ENCODE assay signal across 9 mouse cellular contexts in the genomic region with DNA sequence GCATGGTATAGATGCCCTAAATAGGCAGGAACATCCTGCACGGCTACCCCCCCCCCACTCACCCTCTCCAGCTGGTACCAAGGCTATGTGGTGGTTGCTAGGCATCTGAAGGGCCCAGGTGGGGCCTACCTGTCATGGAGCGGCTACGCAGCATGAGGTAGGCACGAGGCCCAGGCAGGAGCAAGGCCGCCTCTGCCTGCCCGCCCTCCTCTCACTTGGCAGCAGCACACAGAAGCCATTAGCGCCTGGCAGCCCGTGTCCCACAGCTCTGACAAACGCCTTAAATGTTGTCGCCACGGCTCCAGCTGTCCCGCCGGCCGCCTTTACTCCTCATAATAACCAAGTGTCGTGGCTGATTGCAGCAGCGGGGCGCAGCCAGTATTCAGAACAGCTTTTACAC. TPM values are rescaled to one million over a fixed set of nuclear protein-coding genes. Genes with fewer than 3 reads are reported as not detected.
A peak's percentile ranks its signal among the peaks of the same experiment; 100 is the strongest.
DNase-seq lines count a peak whose midpoint lies in the region; ATAC-seq lines count a peak whose summit lies in the region.
"Had no signal": no experiment of that assay in that cellular context is flagged by ENCODE, and none has a peak within 500 bp of the region (broad histone marks: within the 10 kb centered on the region; RNA-seq: fewer than 3 reads in every experiment).

No protein-coding gene starts in this region.

- intact Hi-C loops in left cerebral cortex, postnatal 14 days (cut with DNase I), result no loop called here

- no peak overlapping the region for H3K9ac ChIP-seq in midbrain, embryonic 12.5 days (replicated peaks)
- H3K9ac ChIP-seq in midbrain, embryonic 11.5 days (ENCODE audit: low read length), result no peak overlapping the region

- 74% methylated on average over 17 of the region's 17 CpGs for WGBS in midbrain, embryonic 12.5 days
- 81% methylated on average over 17 of the region's 17 CpGs for WGBS in midbrain, embryonic 11.5 days

- DNase-seq in midbrain, embryonic 11.5 days (ENCODE audit: low spot score, missing footprints), result no peak
- DNase-seq in frontal cortex, postnatal 36 days (ENCODE audit: low spot score in 2 of 2), result peak; percentile 14 to 21
- peak; percentile 55 to 81 for DNase-seq in left cerebral cortex, postnatal 14 days (ENCODE audit: low spot score in 2 of 2)
- DNase-seq in telencephalon, adult 2 months (ENCODE audit: low read depth, low spot score), result peak; percentile 40
- DNase-seq in yolk sac, embryonic 10.5 days (ENCODE audit: low spot score), result no peak
- no peak for DNase-seq in liver
- DNase-seq: thymus, adult 2 months had no signal

- peak; percentile 35; the same call in 1 of the 2 replicates for ATAC-seq in midbrain, embryonic 12.5 days (ENCODE audit: low FRiP score, low read depth)
- ATAC-seq in midbrain, embryonic 11.5 days (ENCODE audit: low FRiP score), result no peak
- ATAC-seq in megakaryocyte, adult 5-6 weeks (ENCODE audit: poor library complexity, severe bottlenecking), result no peak

- H3K27me3 ChIP-seq in midbrain, embryonic 12.5 days, result 0 out of 2 replicates have a peak, but pooled peaks cover 5% of the 10 kb centered on the region
- H3K27me3 ChIP-seq in midbrain, embryonic 11.5 days (ENCODE audit: control insufficient read depth, insufficient read depth, low read length), result no peaks in the 10 kb centered on the region; the same call in 1 of the 2 replicates

- no peaks in the 10 kb centered on the region for H3K36me3 ChIP-seq in midbrain, embryonic 12.5 days
- H3K36me3 ChIP-seq in midbrain, embryonic 11.5 days (ENCODE audit: control insufficient read depth, insufficient read depth, low read length), result no peaks in the 10 kb centered on the region

- H3K4me2 ChIP-seq in midbrain, embryonic 12.5 days (replicated peaks), result no peak overlapping the region
- H3K4me2 ChIP-seq in midbrain, embryonic 11.5 days, result no peak overlapping the region

- no peak overlapping the region for H3K4me3 ChIP-seq in midbrain, embryonic 12.5 days
- H3K4me3 ChIP-seq in midbrain, embryonic 11.5 days (ENCODE audit: low read depth, low read length), result no peak overlapping the region

- peak overlapping the region; percentile 39 for H3K27ac ChIP-seq in midbrain, embryonic 12.5 days (replicated peaks)
- no peak overlapping the region for H3K27ac ChIP-seq in midbrain, embryonic 11.5 days (ENCODE audit: low read depth, low read length)

- no peaks in the 10 kb centered on the region for H3K9me3 ChIP-seq in midbrain, embryonic 12.5 days
- no peaks in the 10 kb centered on the region for H3K9me3 ChIP-seq in midbrain, embryonic 11.5 days (ENCODE audit: control insufficient read depth, low read length)

- peaks cover 59% of the 10 kb centered on the region for H3K4me1 ChIP-seq in midbrain, embryonic 12.5 days
- H3K4me1 ChIP-seq in midbrain, embryonic 11.5 days (ENCODE audit: control insufficient read depth, insufficient read depth, low read length), result peaks cover 28% of the 10 kb centered on the region

RNA-seq across cellular contexts. Expression of a gene that starts 49.4 kb away (rescaled TPM):
- polyA plus RNA-seq in midbrain, embryonic 12.5 days (2016; fragmentation: Nextera tagmentation; extraction: Ambion mirVana), result 43.6 TPM in 2 replicates
- polyA plus RNA-seq in midbrain, embryonic 11.5 days (2014; fragmentation: Nextera tagmentation; extraction: Ambion mirVana), result 40.9 and 44.6 TPM in 2 replicates
- 10 to 100 TPM; 33.0 to 35.3 TPM for total RNA-seq in left cerebral cortex, postnatal 14 days (2021)
- 6.8 and 9.3 TPM in 2 replicates for total RNA-seq in megakaryocyte, adult 5-6 weeks (2015)
- 14.8 and 15.2 TPM in 2 replicates for total RNA-seq in megakaryocyte, adult 5-6 weeks (2017)

RNA-seq across cellular contexts. Expression of a gene that starts 57.7 kb away (rescaled TPM):
- 19.3 and 19.4 TPM in 2 replicates for polyA plus RNA-seq in midbrain, embryonic 12.5 days (2016; fragmentation: Nextera tagmentation; extraction: Ambion mirVana)
- 18.3 and 18.9 TPM in 2 replicates for polyA plus RNA-seq in midbrain, embryonic 11.5 days (2014; fragmentation: Nextera tagmentation; extraction: Ambion mirVana)
- 10 to 100 TPM; 20.7 to 24.9 TPM for total RNA-seq in left cerebral cortex, postnatal 14 days (2021)
- 12.8 and 15.5 TPM in 2 replicates for total RNA-seq in megakaryocyte, adult 5-6 weeks (2015)
- total RNA-seq in megakaryocyte, adult 5-6 weeks (2017), result 14.2 and 21.7 TPM in 2 replicates

RNA-seq across cellular contexts. Expression of a gene that starts 57.7 kb away (rescaled TPM):
- 48.1 and 48.4 TPM in 2 replicates for polyA plus RNA-seq in midbrain, embryonic 12.5 days (2016; fragmentation: Nextera tagmentation; extraction: Ambion mirVana)
- polyA plus RNA-seq in midbrain, embryonic 11.5 days (2014; fragmentation: Nextera tagmentation; extraction: Ambion mirVana), result 39.1 and 43.3 TPM in 2 replicates
- 10 to 100 TPM; 38.4 to 39.2 TPM for total RNA-seq in left cerebral cortex, postnatal 14 days (2021)
- 8.3 and 12.5 TPM in 2 replicates for total RNA-seq in megakaryocyte, adult 5-6 weeks (2015)
- total RNA-seq in megakaryocyte, adult 5-6 weeks (2017), result 15.7 and 18.9 TPM in 2 replicates

Comparison
In these comparisons a context has a peak if more than half of its experiments do, and no peak if none do; other contexts are left out.
1. DNase-seq: peak in frontal cortex, postnatal 36 days (2 of 2), left cerebral cortex, postnatal 14 days (2 of 2) and telencephalon, adult 2 months (single experiment); none in midbrain, embryonic 11.5 days (single experiment), yolk sac, embryonic 10.5 days (single experiment) and liver (single experiment).